Mouse (Mus musculus): ENCODE data around the gene Ccdc33. TPM values are rescaled to one million over a fixed set of nuclear protein-coding genes. Genes with fewer than 3 reads are reported as not detected.
A peak's percentile ranks its signal among the peaks of the same experiment; 100 is the strongest.

Ccdc33 gene
- total RNA-seq, 2 experiments from 2014 or later: not detected

DNA sequence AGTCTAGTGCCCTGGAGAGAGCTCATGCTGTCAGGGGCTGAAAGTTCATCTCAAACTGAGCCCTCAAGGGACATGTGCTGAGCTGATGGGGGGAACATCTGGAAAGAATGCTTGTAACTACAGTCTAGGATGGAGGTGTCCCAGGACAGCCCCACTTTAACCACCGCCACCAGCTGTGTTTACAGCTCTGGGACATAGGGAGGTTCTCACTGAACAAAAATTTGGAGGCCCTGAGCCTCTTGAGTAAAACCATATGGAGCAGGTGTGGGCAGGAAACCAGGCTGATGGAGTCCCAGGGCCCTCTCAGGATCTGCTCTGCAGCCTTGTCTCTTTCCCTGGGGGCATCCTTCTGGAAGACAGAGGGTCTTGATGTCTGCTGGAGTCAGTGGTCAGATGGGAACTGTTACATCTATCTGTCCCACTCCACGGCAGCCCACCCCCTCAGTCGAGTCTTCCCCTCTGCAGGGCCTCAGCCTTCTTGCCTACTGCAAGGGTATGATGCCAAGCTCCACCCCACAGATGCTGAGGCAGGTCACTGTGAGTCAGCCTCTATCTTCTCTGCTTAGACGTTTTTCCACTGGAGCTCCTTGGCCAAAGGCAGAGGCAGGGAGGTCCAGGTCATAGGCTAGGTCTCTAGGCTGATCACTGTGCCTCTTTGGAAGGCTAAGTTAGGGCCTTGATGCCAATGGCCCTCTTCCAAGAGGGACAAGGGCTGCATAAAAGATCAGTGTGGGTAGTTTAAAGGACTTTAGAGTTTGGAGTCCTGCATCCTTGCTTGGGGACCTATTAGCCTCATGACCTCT lies 26.8 kb downstream of the Ccdc33 start:
- peak; percentile 45 for DNase-seq

GRCm38 (mm10) chr9:58087277-58087998 lies 31.2 kb downstream of the Ccdc33 start:
- DNase-seq: no peak

DNA sequence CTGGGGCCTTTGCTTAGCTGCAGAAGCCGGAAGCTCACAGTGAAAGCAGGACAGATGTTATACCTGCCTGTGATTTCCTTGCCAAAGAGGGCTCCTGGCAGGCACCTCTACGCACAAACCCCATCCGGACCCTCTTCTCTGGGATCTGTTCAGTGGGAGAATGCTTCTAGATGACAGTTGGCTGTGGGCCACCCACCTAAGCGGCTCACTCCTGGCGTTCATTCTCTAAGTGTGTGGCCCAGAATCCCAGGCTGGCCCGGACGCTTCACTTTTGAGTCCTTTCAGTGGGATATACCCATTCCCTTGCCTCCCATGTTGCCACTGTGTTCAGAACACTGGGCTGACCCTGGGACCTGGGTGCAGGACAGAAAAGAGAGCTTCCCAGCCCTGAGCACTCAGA lies 31.8 kb downstream of the Ccdc33 start:
- DNase-seq: no peak

DNA sequence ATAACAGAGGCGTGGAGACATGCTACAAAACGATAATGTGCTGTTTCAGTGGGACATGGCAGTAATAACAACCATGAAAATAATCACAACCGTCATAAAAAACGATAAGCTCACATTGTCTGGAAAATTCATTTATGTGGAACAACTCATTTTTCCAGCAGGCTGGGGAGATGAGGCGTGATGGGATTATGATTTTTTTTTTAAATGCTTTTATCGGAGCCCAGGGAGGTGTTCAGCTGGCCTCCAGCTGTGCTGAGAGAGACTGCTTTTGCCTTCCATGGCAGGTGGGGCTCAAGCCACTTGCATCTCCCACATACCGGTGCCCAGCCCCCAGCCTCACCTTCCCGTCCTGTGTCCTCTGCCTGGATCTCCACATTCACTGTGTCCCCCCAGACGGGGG lies 32.4 kb downstream of the Ccdc33 start:
- DNase-seq: no peak

- no peak for DNase-seq
These were observed 33.5 kb downstream of the Ccdc33 start for GRCm38 (mm10) chr9:58085074-58085473.

GRCm38 (mm10) chr9:58084586-58084985 lies 34.0 kb downstream of the Ccdc33 start:
- DNase-seq: no peak

GRCm38 (mm10) chr9:58074561-58074960 lies 44.1 kb downstream of the Ccdc33 start:
- no peak for DNase-seq

- DNase-seq: no peak
These were observed 51.1 kb downstream of the Ccdc33 start for GRCm38 (mm10) chr9:58067546-58067945.

DNA sequence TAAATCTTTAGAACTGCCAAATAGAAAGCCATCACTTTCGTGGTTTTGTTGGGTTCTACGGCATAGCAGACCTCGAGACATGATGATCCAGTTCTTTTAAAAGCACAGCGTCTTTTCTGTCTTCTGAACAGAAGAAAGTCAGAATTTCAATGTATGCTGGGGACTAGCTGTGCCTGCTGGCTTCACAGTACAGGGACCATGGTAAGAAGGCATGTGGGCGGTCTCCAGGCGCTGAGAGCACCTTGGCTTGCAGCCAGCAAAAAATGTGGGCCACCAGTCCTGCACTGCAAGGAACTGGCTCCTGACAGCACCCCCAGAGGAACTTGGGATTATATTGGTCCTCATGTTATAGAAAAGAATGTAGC lies 51.9 kb downstream of the Ccdc33 start:
- no peak for DNase-seq

- DNase-seq: no peak
These were observed 52.5 kb downstream of the Ccdc33 start for GRCm38 (mm10) chr9:58065977-58066730.

DNA sequence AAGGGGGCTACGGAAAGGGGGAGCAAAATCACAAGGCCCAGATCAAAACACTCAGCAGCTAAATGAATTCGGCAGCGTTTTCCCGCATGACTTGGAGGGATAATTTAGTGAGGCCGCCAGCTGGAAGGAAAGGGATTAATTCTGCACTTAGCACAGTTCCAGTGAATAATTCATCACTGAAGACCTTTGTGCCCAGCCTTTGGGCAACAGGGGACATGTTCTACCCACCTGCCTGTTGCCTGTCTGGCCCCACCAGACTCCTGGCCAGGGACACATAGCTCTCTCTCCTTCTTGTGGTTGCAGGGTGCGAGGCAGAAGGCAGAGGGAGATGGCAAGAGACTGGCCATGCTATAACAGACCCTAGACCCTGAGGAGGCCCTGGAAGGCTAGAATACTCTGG lies 53.1 kb downstream of the Ccdc33 start:
- DNase-seq: no peak

DNA sequence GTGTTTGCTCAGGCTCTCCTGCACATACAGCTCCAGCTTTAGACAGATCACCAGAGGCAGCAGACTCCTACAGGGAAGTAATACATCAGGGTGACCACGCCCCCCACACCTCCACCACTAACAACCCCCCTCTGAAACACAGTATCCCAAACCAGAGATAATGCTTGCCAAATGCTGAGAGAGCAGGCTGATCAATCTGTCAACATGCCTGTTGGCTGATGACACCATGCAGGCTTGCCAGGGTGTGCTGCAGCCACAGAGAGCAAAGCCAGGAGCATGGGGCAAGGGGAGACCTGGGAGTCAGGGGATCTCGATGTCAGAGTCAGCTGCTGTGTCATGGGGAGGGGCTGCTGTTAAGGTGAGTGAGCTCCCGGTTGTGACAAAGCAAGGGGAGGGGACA lies 55.1 kb downstream of the Ccdc33 start, which contains the start of gene Stra6:
TSS of gene Stra6 (plus strand) at position 258 of the 400 bp plus-strand sequence.
- DNase-seq: no peak

GRCm38 (mm10) chr9:58060677-58061667 lies 57.7 kb downstream of the Ccdc33 start:
- no peak for DNase-seq

DNA sequence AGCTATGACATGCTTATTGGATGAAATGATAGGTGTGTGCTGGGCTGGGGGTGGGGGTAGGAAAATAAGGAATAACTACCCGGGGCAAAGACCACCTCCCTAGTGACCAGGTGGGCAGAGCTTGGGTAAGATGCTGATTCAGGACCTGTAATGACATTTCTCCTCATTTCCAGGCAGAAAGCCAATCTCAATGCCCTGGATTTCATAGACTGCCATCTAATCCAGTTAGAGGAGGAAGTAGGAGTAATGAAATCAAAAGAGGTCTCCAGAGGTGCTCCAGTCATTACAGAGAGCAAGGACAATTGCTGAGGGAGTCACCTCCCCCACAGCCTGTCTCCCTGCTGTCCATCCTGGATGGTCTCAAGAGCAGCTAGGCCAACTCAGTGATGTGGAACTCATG lies 58.7 kb downstream of the Ccdc33 start:
- no peak for DNase-seq

GRCm38 (mm10) chr9:58055666-58056065 lies 63.0 kb downstream of the Ccdc33 start:
- DNase-seq: no peak

GRCm38 (mm10) chr9:58054032-58054431 lies 64.6 kb downstream of the Ccdc33 start:
- DNase-seq: no peak

- DNase-seq: no peak
These were observed 65.1 kb downstream of the Ccdc33 start for GRCm38 (mm10) chr9:58053544-58053943.

DNA sequence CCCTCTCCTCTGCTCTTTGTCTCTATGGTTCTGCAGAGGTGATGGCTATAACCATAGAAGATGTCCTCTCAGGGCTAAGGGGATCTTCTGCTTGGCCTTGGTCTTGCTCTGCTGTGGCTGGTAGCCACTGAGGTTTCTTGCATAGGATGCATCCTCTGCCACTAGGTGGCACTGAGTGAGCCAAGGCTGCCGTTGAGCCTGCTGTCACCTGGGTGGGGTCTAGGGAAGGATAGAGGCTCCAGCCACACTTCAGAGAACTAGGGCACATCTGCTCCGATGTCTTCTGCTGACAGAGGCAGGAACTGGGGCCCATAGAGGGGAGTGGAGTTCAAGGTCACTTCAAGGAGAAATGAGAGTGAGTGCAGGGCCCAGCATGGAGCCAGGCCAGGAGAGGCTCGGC lies 65.5 kb downstream of the Ccdc33 start:
- no peak for DNase-seq

DNA sequence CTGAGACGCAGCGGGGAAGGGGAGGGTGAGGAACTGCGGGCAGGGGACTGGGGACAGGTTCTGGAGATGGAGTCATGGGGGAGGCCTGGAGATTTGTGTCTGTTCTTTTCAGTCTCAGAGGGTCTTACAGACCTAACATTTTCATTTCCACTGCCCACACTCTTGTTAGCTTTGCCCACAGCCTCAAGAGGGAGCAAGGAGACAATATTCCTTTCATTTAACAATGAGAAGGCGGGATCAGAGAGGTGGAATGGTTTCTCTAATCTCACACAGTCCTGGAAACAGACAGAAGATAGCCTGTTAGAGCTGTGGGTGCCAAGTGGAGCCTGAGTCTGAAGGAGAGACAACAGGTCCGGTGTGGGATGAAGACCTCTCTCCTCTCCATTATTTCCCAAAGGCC lies 66.7 kb downstream of the Ccdc33 start:
- DNase-seq: no peak

GRCm38 (mm10) chr9:58049861-58050260 lies 68.8 kb downstream of the Ccdc33 start:
- DNase-seq: no peak

GRCm38 (mm10) chr9:58049186-58049585 lies 69.4 kb downstream of the Ccdc33 start:
- no peak for DNase-seq

DNA sequence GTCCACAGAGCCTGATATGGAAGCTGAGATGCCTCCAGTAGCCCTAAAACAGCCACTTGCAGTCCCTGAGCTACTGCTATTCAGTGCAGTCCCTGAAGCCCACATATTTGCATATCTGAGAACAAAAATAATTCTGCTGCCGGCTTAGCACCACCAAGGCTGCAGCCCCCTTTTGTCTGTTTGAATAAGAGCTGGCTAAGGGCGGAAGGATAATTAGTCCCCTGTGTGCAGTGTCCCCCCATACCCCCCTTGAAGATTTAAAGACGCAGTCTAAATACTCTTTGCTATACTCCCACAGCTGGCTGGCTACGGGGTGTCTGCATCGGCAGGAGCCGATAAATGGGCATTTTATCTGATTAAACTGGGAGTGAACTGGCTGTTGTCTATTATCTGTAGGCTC lies 70.0 kb downstream of the Ccdc33 start:
- no peak for DNase-seq
